Mouse (Mus musculus): ENCODE measurements around the gene Fam169a.

GRCm38 (mm10) chr13:97082432-97082831, 15.3 kb downstream of the Fam169a start:
- TF ChIP-seq CTCF (IDR thresholded peaks at IDR 0.05; ENCODE audit: low read depth) = no peak
- TF ChIP-seq EP300 (optimal IDR thresholded peaks at IDR 0.05) = no peak
